Mouse (Mus musculus): ENCODE results near the gene Serpinb1c. TPM values are rescaled to one million over a fixed set of nuclear protein-coding genes. Genes with fewer than 3 reads are reported as not detected.

The Serpinb1c gene
- polyA plus RNA-seq, 1 experiment from 2014 or later: not detected

DNA sequence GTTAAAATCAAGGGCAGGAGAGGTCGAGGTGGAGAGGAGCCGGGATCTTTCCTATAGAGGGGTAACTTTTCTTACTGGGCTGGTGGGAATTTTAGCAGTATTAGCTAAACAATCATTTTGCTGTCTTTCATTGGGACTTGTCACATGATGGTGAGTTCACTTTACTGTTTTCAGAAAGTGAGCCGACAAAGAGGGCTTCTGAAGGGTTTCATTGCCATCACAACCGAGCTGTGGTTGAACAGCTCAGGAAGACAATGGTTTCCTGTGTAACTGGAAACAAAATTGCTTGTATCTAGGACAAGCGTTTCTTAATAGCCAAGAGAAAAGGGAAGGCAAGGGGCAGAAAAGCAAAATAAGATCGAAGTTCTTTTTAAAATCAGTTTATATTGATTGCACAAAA lies 64.8 kb downstream of the Serpinb1c start:
- H3K4me1 ChIP-seq (replicated peaks; ENCODE audit: control insufficient read depth, insufficient read depth, low read length): no peaks in the 10 kb centered on the region
- H3K4me3 ChIP-seq (ENCODE audit: low read length): no peak overlapping the region
- no peak overlapping the region for H3K4me2 ChIP-seq (ENCODE audit: low read depth, low read length)
- 60% methylated on average over 6 of the region's 6 CpGs for WGBS
- no peak for ATAC-seq (ENCODE audit: low read depth)
- no peaks in the 10 kb centered on the region for H3K36me3 ChIP-seq (ENCODE audit: control insufficient read depth, insufficient read depth, low read length)
- H3K9ac ChIP-seq (ENCODE audit: low read length): no peak overlapping the region
- no peaks in the 10 kb centered on the region for H3K27me3 ChIP-seq (ENCODE audit: control insufficient read depth, insufficient read depth, low read depth, low read length)
- H3K27ac ChIP-seq (ENCODE audit: low read length): no peak overlapping the region
- H3K9me3 ChIP-seq (ENCODE audit: control insufficient read depth, low read length): no peaks in the 10 kb centered on the region

DNA sequence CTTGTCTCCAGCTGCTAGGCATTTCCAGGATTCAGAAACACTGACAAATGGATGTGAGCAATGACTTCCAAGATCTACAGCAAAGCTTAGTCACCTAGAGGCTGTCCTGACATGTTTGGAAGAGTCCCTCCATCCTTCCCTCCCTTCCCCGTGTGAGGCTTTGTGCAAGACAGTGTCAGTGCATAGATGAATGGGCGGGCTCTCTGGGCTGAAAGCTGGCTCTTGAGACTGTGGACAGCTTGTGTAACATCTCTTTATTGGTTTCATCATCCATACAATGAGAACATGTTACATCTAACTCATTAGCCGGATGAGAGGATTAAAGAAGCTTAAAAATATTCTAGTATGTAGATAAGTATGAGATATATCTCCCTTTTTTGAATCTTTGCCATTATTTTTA lies 65.2 kb downstream of the Serpinb1c start:
- H3K9me3 ChIP-seq (ENCODE audit: control insufficient read depth, low read length): no peaks in the 10 kb centered on the region
- no peaks in the 10 kb centered on the region for H3K4me1 ChIP-seq (replicated peaks; ENCODE audit: control insufficient read depth, insufficient read depth, low read length)
- no peaks in the 10 kb centered on the region for H3K27me3 ChIP-seq (ENCODE audit: control insufficient read depth, insufficient read depth, low read depth, low read length)
- ATAC-seq (ENCODE audit: low read depth): no peak
- H3K9ac ChIP-seq (ENCODE audit: low read length): no peak overlapping the region
- no peak overlapping the region for H3K4me3 ChIP-seq (ENCODE audit: low read length)
- 58% methylated on average over 3 of the region's 3 CpGs for WGBS
- no peaks in the 10 kb centered on the region for H3K36me3 ChIP-seq (ENCODE audit: control insufficient read depth, insufficient read depth, low read length)
- no peak overlapping the region for H3K27ac ChIP-seq (ENCODE audit: low read length)
- no peak overlapping the region for H3K4me2 ChIP-seq (ENCODE audit: low read depth, low read length)

DNA sequence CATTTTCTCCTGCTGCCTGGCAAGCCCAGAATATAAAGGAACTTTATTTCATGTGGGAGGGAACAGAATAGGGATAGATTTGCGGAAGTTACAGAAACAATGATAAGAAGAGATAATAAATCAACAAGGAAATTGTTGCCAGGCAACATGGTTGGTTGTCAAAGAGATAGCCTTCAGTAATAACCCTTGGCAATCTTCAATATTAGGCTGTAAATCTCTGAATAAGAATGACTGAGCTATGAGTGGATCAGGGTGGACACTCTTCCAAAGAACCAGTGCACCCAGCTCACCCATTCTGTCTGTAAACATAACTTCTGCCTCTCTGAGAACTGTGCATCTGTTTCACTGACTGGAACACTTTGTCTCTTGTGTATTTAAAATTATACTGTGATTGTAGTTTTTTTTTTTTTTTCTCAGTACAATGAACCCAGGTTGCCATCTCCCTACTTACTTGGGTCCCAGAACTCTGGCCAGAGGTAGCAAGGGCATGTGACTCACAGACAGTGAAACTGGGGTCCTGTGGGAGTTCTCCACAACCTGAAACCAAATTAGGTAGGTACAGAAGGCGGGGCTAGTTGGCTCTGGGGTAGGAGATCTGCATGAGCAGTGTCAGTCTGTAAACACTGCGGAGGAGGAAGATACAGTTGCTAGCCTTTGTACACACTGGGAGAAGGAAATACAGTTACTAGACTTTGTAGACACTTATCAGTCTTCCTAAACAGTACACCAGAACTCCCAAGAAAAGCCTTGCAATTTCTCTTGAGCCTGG lies 66.3 kb downstream of the Serpinb1c start:
- Histone ChIP-seq H3K9me3 (ENCODE audit: control insufficient read depth, low read length) (no peaks in the 10 kb centered on the region), H3K36me3 (ENCODE audit: control insufficient read depth, insufficient read depth, low read length) (no peaks in the 10 kb centered on the region), H3K27ac (ENCODE audit: low read length) (no peak overlapping the region), H3K4me3 (ENCODE audit: low read length) (no peak overlapping the region), H3K27me3 (ENCODE audit: control insufficient read depth, insufficient read depth, low read depth, low read length) (no peaks in the 10 kb centered on the region), H3K4me2 (ENCODE audit: low read depth, low read length) (no peak overlapping the region), H3K4me1 (replicated peaks; ENCODE audit: control insufficient read depth, insufficient read depth, low read length) (no peaks in the 10 kb centered on the region), H3K9ac (ENCODE audit: low read length) (no peak overlapping the region)
- 73% methylated on average over 3 of the region's 3 CpGs for WGBS
- no peak for ATAC-seq (ENCODE audit: low read depth)

Other genes with a start within 250 kb of the Serpinb1c start
- 0.26 and 0.89 TPM in 2 replicates for gene Mylk4, start 114.3 kb downstream of the Serpinb1c start, polyA plus RNA-seq (2015; fragmentation: Nextera tagmentation; extraction: Ambion mirVana)
- 17.0 and 18.3 TPM in 2 replicates for gene Wrnip1, start 96.2 kb downstream of the Serpinb1c start, polyA plus RNA-seq (2015; fragmentation: Nextera tagmentation; extraction: Ambion mirVana)
- gene D930007J09Rik, start 95.4 kb downstream of the Serpinb1c start, polyA plus RNA-seq (2015; fragmentation: Nextera tagmentation; extraction: Ambion mirVana): not detected in 2 replicates
- 9.3 and 11.0 TPM in 2 replicates for gene Serpinb1a, start 47.0 kb downstream of the Serpinb1c start, polyA plus RNA-seq (2015; fragmentation: Nextera tagmentation; extraction: Ambion mirVana)
- 42.3 and 48.9 TPM in 2 replicates for gene Serpinb6b, start 67.0 kb upstream of the Serpinb1c start, polyA plus RNA-seq (2015; fragmentation: Nextera tagmentation; extraction: Ambion mirVana)
- 39.7 and 42.2 TPM in 2 replicates for gene Serpinb9, start 105.0 kb upstream of the Serpinb1c start, polyA plus RNA-seq (2015; fragmentation: Nextera tagmentation; extraction: Ambion mirVana)
- 0.20 and 0.21 TPM in 2 replicates for gene Serpinb9b, start 129.2 kb upstream of the Serpinb1c start, polyA plus RNA-seq (2015; fragmentation: Nextera tagmentation; extraction: Ambion mirVana)
- gene Serpinb1b, start 180.4 kb upstream of the Serpinb1c start, polyA plus RNA-seq (2015; fragmentation: Nextera tagmentation; extraction: Ambion mirVana): 0.20 and 0.39 TPM in 2 replicates

All from lung, embryonic 16.5 days (tissue).